Comparison of ENCODE assay signal across 8 mouse cellular contexts in the genomic region with DNA sequence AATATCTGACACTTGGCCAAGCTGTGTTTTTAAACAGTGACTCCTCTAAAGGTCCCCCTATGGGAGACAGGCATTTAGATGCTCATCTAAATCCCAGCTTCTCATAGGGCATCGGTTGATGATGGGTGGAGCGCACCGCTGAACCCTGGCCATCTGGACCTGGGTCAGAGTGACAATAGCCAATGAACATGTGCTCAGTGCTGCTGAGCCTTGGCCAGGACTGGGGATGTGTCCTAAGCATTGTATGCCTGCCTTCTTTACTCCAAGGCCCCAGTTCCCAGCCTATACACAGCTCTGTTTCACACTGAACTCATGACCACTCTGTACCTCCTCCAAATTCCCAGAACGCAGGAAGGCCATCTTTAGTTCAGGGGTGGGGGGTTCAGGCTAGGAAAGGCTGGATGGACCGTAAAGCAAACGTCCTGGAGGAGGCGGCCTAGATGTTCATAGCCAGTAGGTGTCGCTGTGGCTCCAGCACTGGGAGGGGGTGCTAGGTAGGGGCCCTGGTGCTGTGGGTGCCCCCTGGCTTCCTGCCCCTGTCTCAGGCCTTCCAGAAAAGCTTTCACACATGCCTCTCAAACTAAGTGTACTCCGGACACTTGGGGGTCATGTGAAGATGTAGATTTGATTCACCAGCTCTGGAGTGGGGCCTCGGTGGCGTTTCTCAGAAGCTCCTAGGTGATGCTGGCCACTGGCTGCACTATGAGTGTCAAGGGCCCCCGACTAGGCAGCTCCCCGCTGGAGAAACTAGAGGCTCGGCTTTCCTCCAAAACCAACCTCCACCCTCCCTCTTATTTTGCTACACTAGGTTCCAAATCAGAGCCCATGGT.
DNase-seq lines count a peak whose midpoint lies in the region; ATAC-seq and TF ChIP-seq lines count a peak whose summit lies in the region.

No protein-coding gene starts in this region.

- no peak overlapping the region for H3K4me2 ChIP-seq in hindbrain, postnatal 0 days (ENCODE audit: low read depth, low read length)
- no peak overlapping the region for H3K4me2 ChIP-seq in midbrain, embryonic 11.5 days
- H3K4me2 ChIP-seq in stomach, postnatal 0 days (replicated peaks; ENCODE audit: low read depth): no peak overlapping the region

- peaks cover 4% of the 10 kb centered on the region; the same call in 1 of the 2 replicates for H3K27me3 ChIP-seq in hindbrain, postnatal 0 days (ENCODE audit: insufficient read depth, low read length)
- H3K27me3 ChIP-seq in midbrain, embryonic 11.5 days (ENCODE audit: control insufficient read depth, insufficient read depth, low read length): peaks cover 9% of the 10 kb centered on the region
- H3K27me3 ChIP-seq in stomach, postnatal 0 days (ENCODE audit: control insufficient read depth, insufficient read depth, low read length): no peaks in the 10 kb centered on the region

- peak; percentile 14 to 55 for DNase-seq in left cerebral cortex, adult 18-20 months (ENCODE audit: low spot score in 2 of 2)
- no peak for DNase-seq in left cerebral cortex, adult 11 months (ENCODE audit: low spot score)
- peak; percentile 73 for DNase-seq in brain, adult 2 months (ENCODE audit: low read depth, low spot score)
- DNase-seq in forelimb bud, embryonic 11.5 days (ENCODE audit: low read depth, low spot score): peak; percentile 69
- DNase-seq in hindbrain, postnatal 0 days (ENCODE audit: low spot score): peak; percentile 74
- DNase-seq in left cerebral cortex, postnatal 25 days (ENCODE audit: low spot score in 2 of 2): peak; percentile 19 to 26
- peak; percentile 96 for DNase-seq in midbrain, embryonic 11.5 days (ENCODE audit: low spot score, missing footprints)
- DNase-seq in stomach, postnatal 0 days (ENCODE audit: low spot score): peak; percentile 62

- intact Hi-C loops in left cerebral cortex, postnatal 25 days (cut with DNase I): loop anchor here (1.0 kb wide), 1 partner anchor 205 kb away; no protein-coding TSS in a partner anchor

- H3K4me3 ChIP-seq in hindbrain, postnatal 0 days (ENCODE audit: low read length): no peak overlapping the region
- no peak overlapping the region for H3K4me3 ChIP-seq in midbrain, embryonic 11.5 days (ENCODE audit: low read depth, low read length)
- H3K4me3 ChIP-seq in stomach, postnatal 0 days (ENCODE audit: low read depth, low read length): no peak overlapping the region

- peak; percentile 89 for TF ChIP-seq CTCF in hindbrain, postnatal 0 days (IDR thresholded peaks at IDR 0.05; ENCODE audit: low read depth)
- TF ChIP-seq CTCF in stomach, postnatal 0 days (IDR thresholded peaks at IDR 0.05; ENCODE audit: low read depth): peak; percentile 95

- no peaks in the 10 kb centered on the region for H3K9me3 ChIP-seq in hindbrain, postnatal 0 days (ENCODE audit: low read length)
- H3K9me3 ChIP-seq in midbrain, embryonic 11.5 days (ENCODE audit: control insufficient read depth, low read length): no peaks in the 10 kb centered on the region
- no peaks in the 10 kb centered on the region for H3K9me3 ChIP-seq in stomach, postnatal 0 days (ENCODE audit: control insufficient read depth, low read length)

- peak; percentile 79 for ATAC-seq in hindbrain, postnatal 0 days
- peak; percentile 70 for ATAC-seq in midbrain, embryonic 11.5 days (ENCODE audit: low FRiP score)
- ATAC-seq in stomach, postnatal 0 days (ENCODE audit: low FRiP score, low TSS enrichment): peak; percentile 61

- H3K9ac ChIP-seq in hindbrain, postnatal 0 days (replicated peaks; ENCODE audit: low read length): no peak overlapping the region
- no peak overlapping the region for H3K9ac ChIP-seq in midbrain, embryonic 11.5 days (ENCODE audit: low read length)
- H3K9ac ChIP-seq in stomach, postnatal 0 days (ENCODE audit: low read length): no peak overlapping the region

- no peaks in the 10 kb centered on the region for H3K4me1 ChIP-seq in hindbrain, postnatal 0 days (ENCODE audit: insufficient read depth, low read length)
- H3K4me1 ChIP-seq in midbrain, embryonic 11.5 days (ENCODE audit: control insufficient read depth, insufficient read depth, low read length): no peaks in the 10 kb centered on the region
- H3K4me1 ChIP-seq in stomach, postnatal 0 days (replicated peaks; ENCODE audit: control insufficient read depth, insufficient read depth): no peaks in the 10 kb centered on the region

- 21% methylated on average over 14 of the region's 14 CpGs for WGBS in hindbrain, postnatal 0 days
- 16% methylated on average over 14 of the region's 14 CpGs for WGBS in midbrain, embryonic 11.5 days
- WGBS in stomach, postnatal 0 days: 31% methylated on average over 14 of the region's 14 CpGs

- no peak for TF ChIP-seq EP300 in stomach, postnatal 0 days (optimal IDR thresholded peaks at IDR 0.05)

- H3K27ac ChIP-seq in hindbrain, postnatal 0 days: no peak overlapping the region
- no peak overlapping the region for H3K27ac ChIP-seq in midbrain, embryonic 11.5 days (ENCODE audit: low read depth, low read length)
- H3K27ac ChIP-seq in stomach, postnatal 0 days (replicated peaks): no peak overlapping the region

- no peaks in the 10 kb centered on the region for H3K36me3 ChIP-seq in hindbrain, postnatal 0 days (ENCODE audit: insufficient read depth, low read length)
- H3K36me3 ChIP-seq in midbrain, embryonic 11.5 days (ENCODE audit: control insufficient read depth, insufficient read depth, low read length): no peaks in the 10 kb centered on the region
- H3K36me3 ChIP-seq in stomach, postnatal 0 days (ENCODE audit: control insufficient read depth, insufficient read depth, low read length): no peaks in the 10 kb centered on the region
